Mouse (Mus musculus): ENCODE results near the gene Pole2. TPM values are rescaled to one million over a fixed set of nuclear protein-coding genes. Genes with fewer than 3 reads are reported as not detected.
A peak's percentile ranks its signal among the peaks of the same experiment; 100 is the strongest.

Pole2 gene
- polyA plus RNA-seq, 1 experiment from 2014 or later = 21.4 TPM

DNA sequence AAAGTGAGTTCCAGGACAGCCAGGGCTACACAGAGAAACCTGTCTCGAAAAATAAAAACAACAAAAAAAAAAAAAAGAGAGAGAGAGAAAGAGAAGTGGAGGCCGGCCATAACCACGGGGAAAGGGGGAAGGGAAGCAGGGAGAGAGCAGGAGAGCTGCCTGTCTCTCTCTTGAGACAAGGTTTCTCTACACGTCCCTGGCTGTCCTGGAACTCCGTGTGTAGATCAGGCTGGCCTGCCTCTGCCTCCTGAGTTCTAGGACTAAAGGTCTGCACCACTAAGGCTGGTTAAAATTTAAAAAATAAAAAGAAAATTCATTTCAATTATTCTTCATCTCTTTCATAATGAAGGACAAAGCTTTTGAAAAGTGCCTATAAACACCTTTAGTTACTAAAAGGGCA lies 36.6 kb downstream of the Pole2 start:
- H3K27ac ChIP-seq (replicated peaks) = no peak overlapping the region
- H3K4me2 ChIP-seq = no peak overlapping the region
- no peaks in the 10 kb centered on the region for H3K27me3 ChIP-seq
- peaks cover 29% of the 10 kb centered on the region for H3K4me1 ChIP-seq (replicated peaks)
- H3K36me3 ChIP-seq (replicated peaks) = peaks cover 55% of the 10 kb centered on the region
- H3K4me3 ChIP-seq (replicated peaks) = no peak overlapping the region
- H3K9me3 ChIP-seq (replicated peaks) = no peaks in the 10 kb centered on the region
- 67% methylated on average over 5 of the region's 5 CpGs for WGBS (ENCODE audit: insufficient replicate concordance)
- ATAC-seq (ENCODE audit: insufficient read depth) = no peak
- no peak overlapping the region for H3K9ac ChIP-seq

DNA sequence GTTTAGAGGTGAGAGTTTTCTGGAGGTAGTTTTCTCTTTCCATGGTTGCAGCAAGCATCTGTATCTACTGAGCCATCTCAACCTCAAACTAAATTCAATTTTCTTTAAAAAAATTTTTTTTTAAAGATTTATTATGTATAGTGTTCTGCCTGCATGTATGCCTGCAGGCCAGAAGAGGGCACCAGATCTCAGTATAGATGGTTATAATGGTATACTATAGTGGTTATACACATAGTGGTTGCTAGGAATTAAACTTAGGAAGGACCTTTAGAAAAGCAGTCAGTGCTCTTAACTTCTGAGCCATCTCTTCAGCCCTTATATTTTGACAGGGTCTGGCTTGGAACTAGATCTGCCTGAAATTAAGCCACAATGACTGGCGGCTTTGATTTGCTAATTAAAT lies 37.5 kb downstream of the Pole2 start:
- peaks cover 58% of the 10 kb centered on the region for H3K36me3 ChIP-seq (replicated peaks)
- H3K4me2 ChIP-seq = no peak overlapping the region

DNA sequence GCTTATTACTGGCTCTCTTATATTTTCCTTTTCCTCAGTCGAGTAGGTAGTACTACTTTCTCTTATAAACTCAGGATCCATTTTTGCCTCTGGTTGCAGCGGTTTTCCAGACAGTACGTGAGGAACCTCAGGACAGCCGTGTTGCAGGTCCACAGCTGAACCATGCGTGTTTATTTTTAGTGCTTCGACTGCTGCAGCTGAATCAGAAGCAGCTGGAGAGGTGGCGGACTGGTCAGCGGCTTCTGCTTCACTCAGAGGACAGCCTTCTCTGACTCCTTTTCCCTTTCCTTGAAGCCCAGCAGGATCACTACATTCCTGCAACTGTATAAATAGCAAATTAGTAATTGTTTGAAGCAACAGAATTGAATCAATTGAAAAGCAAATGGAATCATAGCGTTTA lies 37.9 kb downstream of the Pole2 start:
- no peak for ATAC-seq (ENCODE audit: insufficient read depth)
- Histone ChIP-seq H3K36me3 (replicated peaks) (peaks cover 60% of the 10 kb centered on the region), H3K4me1 (replicated peaks) (peaks cover 37% of the 10 kb centered on the region), H3K4me3 (replicated peaks) (no peak overlapping the region), H3K4me2 (no peak overlapping the region), H3K9me3 (replicated peaks) (no peaks in the 10 kb centered on the region), H3K9ac (no peak overlapping the region), H3K27ac (replicated peaks) (no peak overlapping the region), H3K27me3 (no peaks in the 10 kb centered on the region)
- WGBS (ENCODE audit: insufficient replicate concordance) = 85% methylated on average over 9 of the region's 9 CpGs

More for the DNA sequence above, 37.5 kb downstream of the Pole2 start:
- no peaks in the 10 kb centered on the region for H3K27me3 ChIP-seq
- no peak overlapping the region for H3K4me3 ChIP-seq (replicated peaks)
- no peaks in the 10 kb centered on the region for H3K9me3 ChIP-seq (replicated peaks)
- 84% methylated on average over 1 of the region's 1 CpGs for WGBS (ENCODE audit: insufficient replicate concordance)
- H3K27ac ChIP-seq (replicated peaks) = no peak overlapping the region
- no peak overlapping the region for H3K9ac ChIP-seq
- peaks cover 33% of the 10 kb centered on the region for H3K4me1 ChIP-seq (replicated peaks)
- no peak for ATAC-seq (ENCODE audit: insufficient read depth)

DNA sequence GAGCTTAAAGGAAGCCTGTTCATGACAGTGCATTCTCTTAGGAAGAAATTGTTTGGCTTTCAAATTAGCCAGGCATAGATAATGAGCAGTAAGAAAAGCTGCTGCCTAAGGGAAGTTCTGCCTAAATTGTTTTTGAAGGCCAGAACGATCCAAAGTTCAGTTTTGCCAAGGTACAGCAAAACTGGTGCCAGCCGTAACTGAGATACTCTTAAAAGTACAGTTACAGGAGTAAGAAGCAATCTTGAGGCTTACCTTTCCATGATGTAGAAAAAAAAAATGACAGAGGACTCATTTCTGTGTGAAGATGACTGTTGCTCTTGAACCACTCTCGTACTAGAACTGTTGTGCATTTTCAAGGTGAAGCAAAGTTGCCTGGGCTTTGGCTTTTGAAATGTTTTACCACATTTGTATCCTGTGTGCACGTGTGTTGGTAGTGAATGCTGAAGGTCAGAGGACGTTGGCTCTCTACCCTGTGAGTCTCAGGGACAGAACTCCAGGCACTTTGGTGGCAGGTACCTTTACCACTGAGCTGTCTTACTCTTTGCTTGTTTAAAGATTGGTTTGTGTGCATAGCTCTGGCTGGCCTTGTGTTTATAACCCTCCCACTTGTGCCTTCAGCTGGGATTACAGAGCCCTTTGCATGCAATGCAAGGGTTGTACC lies 41.1 kb downstream of the Pole2 start:
- peaks cover 53% of the 10 kb centered on the region for H3K36me3 ChIP-seq (replicated peaks)
- no peak for ATAC-seq (ENCODE audit: insufficient read depth)
- peak overlapping the region; percentile 18 for H3K4me3 ChIP-seq (replicated peaks)
- H3K27me3 ChIP-seq = no peaks in the 10 kb centered on the region
- H3K4me1 ChIP-seq (replicated peaks) = peaks cover 34% of the 10 kb centered on the region
- peak overlapping the region; percentile 57 for H3K27ac ChIP-seq (replicated peaks)
- no peaks in the 10 kb centered on the region for H3K9me3 ChIP-seq (replicated peaks)
- 57% methylated on average over 5 of the region's 5 CpGs for WGBS (ENCODE audit: insufficient replicate concordance)
- H3K9ac ChIP-seq = no peak overlapping the region
- H3K4me2 ChIP-seq = peak overlapping the region; percentile 39

DNA sequence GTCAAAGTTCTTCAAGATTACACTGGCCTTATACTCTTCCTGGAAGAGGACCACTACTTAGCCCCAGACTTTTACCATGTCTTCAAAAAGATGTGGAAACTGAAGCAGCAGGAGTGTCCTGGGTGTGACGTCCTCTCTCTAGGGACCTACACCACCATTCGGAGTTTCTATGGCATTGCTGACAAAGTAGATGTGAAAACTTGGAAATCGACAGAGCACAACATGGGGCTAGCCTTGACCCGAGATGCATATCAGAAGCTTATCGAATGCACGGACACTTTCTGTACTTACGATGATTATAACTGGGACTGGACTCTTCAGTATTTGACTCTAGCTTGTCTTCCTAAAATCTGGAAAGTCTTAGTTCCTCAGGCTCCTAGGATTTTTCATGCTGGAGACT lies 42.6 kb downstream of the Pole2 start:
- no peaks in the 10 kb centered on the region for H3K27me3 ChIP-seq
- WGBS (ENCODE audit: insufficient replicate concordance) = 35% methylated on average over 7 of the region's 7 CpGs
- H3K9ac ChIP-seq = peak overlapping the region; percentile 87
- H3K36me3 ChIP-seq (replicated peaks) = peaks cover 49% of the 10 kb centered on the region
- H3K27ac ChIP-seq (replicated peaks) = peak overlapping the region; percentile 93
- ATAC-seq (ENCODE audit: insufficient read depth) = no peak
- peaks cover 37% of the 10 kb centered on the region for H3K4me1 ChIP-seq (replicated peaks)
- H3K9me3 ChIP-seq (replicated peaks) = no peaks in the 10 kb centered on the region
- H3K4me3 ChIP-seq (replicated peaks) = peak overlapping the region; percentile 90
- H3K4me2 ChIP-seq = peak overlapping the region; percentile 97

DNA sequence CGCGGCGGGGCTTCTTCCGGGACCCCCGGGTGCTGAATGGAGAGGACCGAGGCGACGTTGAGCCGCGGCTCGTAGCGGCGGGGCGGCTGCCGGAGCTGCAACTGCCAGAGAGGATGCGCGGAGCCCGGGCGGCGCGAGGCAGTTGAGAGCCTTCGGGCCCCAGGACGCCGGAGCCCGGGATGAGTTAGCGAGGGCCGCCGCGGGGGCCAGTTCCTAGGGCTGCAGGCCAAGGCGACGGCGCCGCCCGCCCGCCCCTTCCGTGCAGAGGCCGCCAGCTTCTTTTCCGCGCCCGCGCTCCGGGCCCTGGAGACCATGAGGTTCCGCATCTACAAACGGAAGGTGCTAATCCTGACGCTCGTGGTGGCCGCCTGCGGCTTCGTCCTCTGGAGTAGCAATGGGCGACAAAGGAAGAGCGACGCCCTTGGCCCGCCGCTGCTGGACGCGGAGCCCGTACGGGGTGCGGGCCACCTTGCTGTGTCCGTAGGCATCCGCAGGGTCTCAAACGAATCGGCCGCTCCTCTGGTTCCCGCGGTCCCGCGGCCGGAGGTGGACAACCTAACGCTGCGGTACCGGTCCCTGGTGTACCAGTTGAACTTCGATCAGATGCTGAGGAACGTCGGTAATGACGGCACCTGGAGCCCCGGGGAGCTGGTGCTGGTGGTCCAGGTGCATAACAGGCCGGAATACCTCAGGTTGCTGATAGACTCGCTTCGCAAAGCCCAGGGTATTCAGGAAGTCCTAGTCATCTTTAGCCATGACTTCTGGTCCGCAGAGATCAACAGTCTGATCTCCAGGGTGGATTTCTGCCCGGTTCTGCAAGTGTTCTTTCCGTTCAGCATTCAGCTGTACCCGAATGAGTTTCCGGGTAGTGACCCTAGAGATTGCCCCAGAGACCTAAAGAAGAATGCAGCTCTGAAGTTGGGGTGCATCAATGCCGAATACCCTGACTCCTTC lies 43.4 kb downstream of the Pole2 start:
- Histone ChIP-seq H3K9me3 (replicated peaks) (no peaks in the 10 kb centered on the region), H3K9ac (peak overlapping the region; percentile 87), H3K4me2 (peak overlapping the region; percentile 97), H3K27me3 (no peaks in the 10 kb centered on the region), H3K4me3 (replicated peaks) (peak overlapping the region; percentile 90), H3K4me1 (replicated peaks) (peaks cover 37% of the 10 kb centered on the region), H3K27ac (replicated peaks) (peak overlapping the region; percentile 93), H3K36me3 (replicated peaks) (peaks cover 44% of the 10 kb centered on the region)
- under 1% methylated on average over 86 of the region's 86 CpGs for WGBS (ENCODE audit: insufficient replicate concordance)
- ATAC-seq (ENCODE audit: insufficient read depth) = peak; percentile 51

DNA sequence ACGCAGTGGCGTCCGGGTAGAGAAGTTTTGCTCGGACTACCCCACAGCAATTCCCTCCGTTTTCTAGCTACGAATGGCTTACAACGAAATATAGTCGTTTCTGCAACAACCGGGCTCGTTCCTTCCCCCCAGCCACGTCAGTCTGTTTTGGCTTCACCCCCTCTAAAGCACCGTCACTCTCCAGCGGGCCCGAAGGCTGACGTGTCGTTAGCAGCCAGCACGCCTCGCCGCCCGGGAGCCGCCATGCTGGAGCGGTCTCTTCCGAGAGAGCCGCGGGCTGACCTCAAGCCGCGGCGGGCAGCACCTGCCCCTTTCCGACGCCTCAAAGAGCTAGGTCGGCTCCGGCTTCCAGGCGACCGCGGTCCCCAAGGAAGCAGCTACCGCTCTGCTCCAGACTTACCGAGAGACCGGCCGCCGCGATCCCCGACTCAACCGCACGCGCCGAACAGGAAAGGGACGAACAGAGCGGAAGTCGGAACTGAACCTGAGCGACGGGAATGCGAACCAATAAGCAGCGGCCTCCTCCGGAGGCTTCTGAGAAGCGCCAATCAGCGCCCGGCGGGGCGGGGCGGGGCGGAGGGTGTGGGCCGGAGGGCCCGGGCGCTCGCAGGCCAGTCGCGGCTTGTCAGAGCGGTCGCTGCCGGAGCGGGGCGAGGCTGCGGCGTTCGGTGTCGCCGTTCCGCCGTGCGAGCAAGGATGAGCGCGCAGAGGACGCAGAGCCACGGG lies 44.2 kb downstream of the Pole2 start, which contains the start of the genes Rpl36al and Mgat2:
Gene Rpl36al (minus strand): TSS at position 501 of the 726 bp plus-strand sequence.
Gene Mgat2 (plus strand): TSS at position 575 of the 726 bp plus-strand sequence.
- Histone ChIP-seq H3K4me3 (replicated peaks) (peak within 1 kb of the TSS; percentile 90), H3K4me1 (replicated peaks) (peaks cover 37% of the 10 kb centered on the region), H3K9ac (peak within 1 kb of the TSS; percentile 90), H3K27ac (replicated peaks) (peak within 1 kb of the TSS; percentile 93), H3K36me3 (replicated peaks) (peaks cover 40% of the 10 kb centered on the region), H3K4me2 (peak within 1 kb of the TSS; percentile 97), H3K9me3 (replicated peaks) (no peaks in the 10 kb centered on the region), H3K27me3 (no peaks in the 10 kb centered on the region)
- peak; percentile 97 for ATAC-seq (ENCODE audit: insufficient read depth)
- under 1% methylated on average over 84 of the region's 84 CpGs for WGBS (ENCODE audit: insufficient replicate concordance)

DNA sequence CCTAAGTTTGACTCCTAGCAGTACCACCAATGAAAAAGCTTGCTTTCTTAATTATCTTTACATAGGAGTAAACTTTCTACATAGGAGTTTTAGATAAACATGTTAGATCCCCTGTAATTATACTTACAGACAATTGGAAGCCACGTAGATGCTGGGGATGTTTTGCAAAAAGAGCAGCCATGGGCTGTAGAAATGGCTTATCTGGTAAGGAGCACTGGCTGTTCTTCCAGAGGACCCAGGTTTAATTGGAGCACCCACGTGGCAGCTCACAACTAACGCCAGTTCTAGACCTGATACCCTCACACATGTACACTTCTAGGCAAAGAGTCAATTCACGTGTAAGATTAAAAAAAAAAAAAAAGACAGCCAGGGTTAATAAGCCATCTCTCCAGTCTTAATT lies 46.2 kb downstream of the Pole2 start:
- H3K36me3 ChIP-seq (replicated peaks) = peaks cover 45% of the 10 kb centered on the region
- H3K4me2 ChIP-seq = no peak overlapping the region
- H3K9ac ChIP-seq = no peak overlapping the region
- no peaks in the 10 kb centered on the region for H3K27me3 ChIP-seq
- no peak overlapping the region for H3K27ac ChIP-seq (replicated peaks)
- 61% methylated on average over 4 of the region's 4 CpGs for WGBS (ENCODE audit: insufficient replicate concordance)
- H3K4me1 ChIP-seq (replicated peaks) = peaks cover 23% of the 10 kb centered on the region
- no peak overlapping the region for H3K4me3 ChIP-seq (replicated peaks)
- no peak for ATAC-seq (ENCODE audit: insufficient read depth)
- no peaks in the 10 kb centered on the region for H3K9me3 ChIP-seq (replicated peaks)

DNA sequence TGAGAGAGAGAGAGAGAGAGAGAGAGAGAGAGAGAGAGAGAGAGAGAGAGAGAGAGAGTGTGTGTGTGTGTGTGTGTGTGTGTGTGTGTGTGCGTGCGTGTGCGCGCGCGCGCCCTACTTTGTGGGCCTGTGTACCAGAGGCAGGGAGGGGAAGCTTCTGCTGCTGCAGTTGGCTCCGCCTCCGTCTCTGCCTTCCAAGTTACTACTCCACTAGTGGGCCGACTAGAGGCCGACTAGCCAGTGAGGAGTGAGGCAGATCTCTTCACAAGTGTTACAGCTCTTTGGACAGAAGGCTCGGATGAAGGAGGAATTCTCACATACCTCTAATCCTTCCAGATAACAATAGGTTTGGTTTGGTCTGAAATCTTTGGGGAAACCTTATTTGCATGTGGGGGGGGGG lies 48.6 kb downstream of the Pole2 start:
- Histone ChIP-seq H3K36me3 (replicated peaks) (peaks cover 64% of the 10 kb centered on the region), H3K4me2 (no peak overlapping the region), H3K9me3 (replicated peaks) (no peaks in the 10 kb centered on the region), H3K4me1 (replicated peaks) (peaks cover 6% of the 10 kb centered on the region), H3K27ac (replicated peaks) (no peak overlapping the region), H3K9ac (no peak overlapping the region), H3K27me3 (no peaks in the 10 kb centered on the region), H3K4me3 (replicated peaks) (no peak overlapping the region)
- 66% methylated on average over 12 of the region's 12 CpGs for WGBS (ENCODE audit: insufficient replicate concordance)
- no peak for ATAC-seq (ENCODE audit: insufficient read depth)

DNA sequence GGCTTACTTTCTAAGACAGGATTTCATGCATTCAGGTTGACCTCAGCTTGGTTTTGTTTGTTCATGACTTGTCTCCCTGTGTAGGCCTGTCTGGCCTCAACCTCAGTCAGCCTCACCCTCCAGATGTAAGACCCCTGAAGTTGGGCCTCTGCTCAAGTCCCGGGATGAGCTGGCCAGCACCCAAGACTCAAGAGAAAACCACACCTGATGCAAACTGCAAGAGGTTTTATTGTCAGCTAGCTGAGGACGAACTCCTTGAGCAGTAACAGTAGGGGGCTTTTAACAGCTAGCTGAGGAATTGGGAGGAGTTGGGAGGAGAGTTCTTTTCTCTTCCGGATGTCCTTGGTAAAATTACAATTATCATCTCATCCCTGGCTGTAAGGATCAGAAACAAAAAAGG lies 50.5 kb downstream of the Pole2 start:
- no peak overlapping the region for H3K4me3 ChIP-seq (replicated peaks)
- no peak overlapping the region for H3K27ac ChIP-seq (replicated peaks)
- no peak overlapping the region for H3K4me2 ChIP-seq
- peaks cover 6% of the 10 kb centered on the region; the same call in 1 of the 2 replicates for H3K4me1 ChIP-seq (replicated peaks)
- 86% methylated on average over 3 of the region's 3 CpGs for WGBS (ENCODE audit: insufficient replicate concordance)
- no peak for ATAC-seq (ENCODE audit: insufficient read depth)
- no peaks in the 10 kb centered on the region for H3K27me3 ChIP-seq
- no peak overlapping the region for H3K9ac ChIP-seq
- H3K36me3 ChIP-seq (replicated peaks) = peaks cover 81% of the 10 kb centered on the region
- H3K9me3 ChIP-seq (replicated peaks) = no peaks in the 10 kb centered on the region

Measured in liver, embryonic 15.5 days (tissue).